Mouse (Mus musculus): ENCODE results near the gene Eno4. TPM values are rescaled to one million over a fixed set of nuclear protein-coding genes. Genes with fewer than 3 reads are reported as not detected.
A peak's percentile ranks its signal among the peaks of the same experiment; 100 is the strongest.
"Not testable (repeated sequence)": the region's sequence is repeated elsewhere in the genome, so short reads cannot be mapped to it uniquely, and the experiment has no call there.

The Eno4 gene
- total RNA-seq (2021) = not detected
- long read RNA-seq, experiment 1 = 0 reads
- long read RNA-seq, experiment 2 = 0 reads

DNA sequence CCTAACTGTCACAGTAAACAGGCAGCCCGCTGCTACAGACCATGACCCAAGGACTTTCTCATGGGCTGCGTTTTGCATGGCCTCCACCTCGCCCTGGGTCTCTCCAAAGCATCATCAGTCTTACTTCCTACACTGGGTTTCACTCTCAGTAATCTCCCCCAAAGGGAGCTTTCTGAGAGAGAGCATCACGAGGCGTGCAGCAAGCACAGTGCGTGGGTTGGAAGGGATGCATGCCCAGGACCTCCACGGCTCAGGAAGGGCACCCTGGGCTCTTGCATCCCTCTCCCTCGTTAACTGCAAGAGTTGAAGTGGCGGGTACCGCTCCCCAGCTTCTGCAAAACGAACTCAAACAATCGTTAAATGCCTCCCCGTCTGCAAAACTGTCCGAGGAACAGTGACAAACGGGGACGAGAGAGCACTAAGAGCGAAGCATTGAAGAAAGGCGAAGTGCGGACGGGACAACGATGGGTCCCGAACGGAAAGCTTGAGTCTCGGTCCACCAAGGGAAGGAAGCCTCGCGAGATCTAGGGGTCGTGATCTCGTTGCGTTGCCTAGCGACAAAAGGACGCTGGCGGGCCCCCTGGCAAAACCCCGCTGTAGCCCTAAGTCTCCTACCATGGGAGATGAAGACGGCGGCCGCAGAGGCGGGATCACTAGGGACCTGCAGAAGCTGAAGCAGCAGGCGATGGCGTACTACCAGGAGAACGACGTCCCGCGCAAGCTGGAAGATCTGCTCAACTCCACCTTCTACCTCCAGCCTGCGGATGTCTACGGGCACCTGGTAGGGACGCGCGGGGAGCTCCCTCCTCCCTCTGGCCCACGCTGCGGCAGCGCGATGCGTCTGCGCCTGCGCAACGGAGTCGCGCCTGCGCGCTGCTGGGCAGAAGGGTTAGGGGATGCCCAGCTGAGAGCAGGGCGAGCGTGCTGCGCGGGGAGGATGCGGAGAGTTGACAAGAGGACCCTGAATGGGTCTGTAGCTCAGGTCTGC, at the start of gene Eno4, which contains the start of gene Hspa12a:
Eno4 (plus strand) TSS at position 585 of the 988 bp plus-strand sequence.
Hspa12a (minus strand) TSS at position 814 of the 988 bp plus-strand sequence.
- intact Hi-C loops (cut with DNase I) = no loop called here
- peak; percentile 94 to 96 for DNase-seq

DNA sequence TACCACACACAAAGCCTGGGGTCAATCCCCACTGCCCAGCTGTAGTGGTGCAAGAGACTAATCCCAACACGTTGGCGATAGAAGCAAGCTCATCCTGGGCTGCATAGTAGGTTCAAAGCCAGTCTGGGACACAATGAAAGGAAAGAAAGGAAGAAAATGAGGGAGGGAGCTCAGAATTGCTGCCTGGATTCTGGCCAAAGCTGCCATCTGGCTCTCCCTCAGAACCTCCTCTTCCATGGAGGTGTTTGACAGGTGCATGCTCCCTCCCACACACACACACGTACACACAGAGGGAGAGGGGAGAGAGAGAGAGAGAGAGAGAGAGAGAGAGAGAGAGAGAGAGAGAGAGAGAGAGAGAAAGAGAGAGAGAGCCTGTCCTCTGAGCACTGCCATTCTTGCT, 47.0 kb upstream of the Eno4 start:
- intact Hi-C loops (cut with DNase I) = no loop called here
- DNase-seq = no peak

DNA sequence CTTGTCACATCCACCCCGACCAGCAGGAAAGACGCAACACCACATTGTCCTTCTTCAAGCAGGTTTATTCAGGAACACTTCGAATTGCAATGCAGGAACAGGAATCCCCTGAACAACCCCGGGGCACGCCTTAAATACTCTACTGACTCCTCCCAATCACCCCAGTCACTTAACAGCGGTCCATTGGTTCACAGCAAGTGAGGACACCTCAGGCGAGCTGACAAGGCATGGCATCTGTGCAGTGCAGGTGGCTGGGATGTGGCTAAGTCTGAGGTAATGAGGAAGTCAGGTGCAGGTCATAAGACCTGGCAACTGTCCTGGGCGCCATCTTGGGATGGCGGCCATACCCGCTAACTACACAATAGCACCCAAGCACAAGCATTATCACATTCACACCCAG, 42.8 kb upstream of the Eno4 start:
- intact Hi-C loops (cut with DNase I) = loop anchor here (5.0 kb wide), 1 partner anchor 38 kb away; no protein-coding TSS in a partner anchor
- DNase-seq = not testable (repeated sequence)

DNA sequence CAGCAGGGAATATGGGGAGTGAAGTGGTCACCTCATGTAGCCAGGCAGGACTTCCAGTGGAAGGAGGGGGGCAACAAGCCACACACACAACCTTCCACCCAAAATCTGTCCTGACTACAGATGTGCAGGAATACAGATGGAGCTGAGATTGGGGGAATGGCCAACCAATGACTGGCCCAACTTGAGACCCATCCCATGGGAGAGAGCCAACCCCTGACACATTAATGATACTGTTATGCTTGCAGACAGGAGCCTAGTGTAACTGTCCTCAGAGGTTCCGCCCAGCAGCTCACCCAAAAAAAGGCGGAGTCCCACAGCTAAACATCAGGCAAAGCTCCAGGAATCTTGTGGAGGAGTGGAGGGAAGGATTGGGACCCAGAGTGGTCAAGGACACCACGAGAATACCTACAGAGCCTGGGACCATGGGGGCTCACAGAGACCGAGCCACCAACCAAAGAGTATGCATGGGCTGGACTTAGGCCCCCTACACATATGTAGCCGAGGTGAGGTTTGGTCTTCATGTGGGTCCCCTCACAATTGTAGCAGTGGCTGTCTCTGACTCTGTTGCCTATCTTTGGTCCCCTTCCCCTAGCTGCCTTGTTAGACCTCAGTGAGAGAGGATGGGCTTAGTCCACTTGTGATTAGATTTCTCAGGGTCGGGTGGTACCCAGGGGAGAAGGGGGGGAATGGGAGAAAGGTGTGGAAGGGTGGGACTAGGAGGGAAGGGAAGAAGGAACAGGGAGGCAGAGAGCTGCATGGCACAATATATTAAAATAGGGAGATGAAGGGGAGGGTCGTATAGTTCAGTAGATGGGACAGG, 39.9 kb upstream of the Eno4 start:
- intact Hi-C loops (cut with DNase I) = loop anchor here (5.0 kb wide), 1 partner anchor 41 kb away; no protein-coding TSS in a partner anchor
- DNase-seq = no peak

DNA sequence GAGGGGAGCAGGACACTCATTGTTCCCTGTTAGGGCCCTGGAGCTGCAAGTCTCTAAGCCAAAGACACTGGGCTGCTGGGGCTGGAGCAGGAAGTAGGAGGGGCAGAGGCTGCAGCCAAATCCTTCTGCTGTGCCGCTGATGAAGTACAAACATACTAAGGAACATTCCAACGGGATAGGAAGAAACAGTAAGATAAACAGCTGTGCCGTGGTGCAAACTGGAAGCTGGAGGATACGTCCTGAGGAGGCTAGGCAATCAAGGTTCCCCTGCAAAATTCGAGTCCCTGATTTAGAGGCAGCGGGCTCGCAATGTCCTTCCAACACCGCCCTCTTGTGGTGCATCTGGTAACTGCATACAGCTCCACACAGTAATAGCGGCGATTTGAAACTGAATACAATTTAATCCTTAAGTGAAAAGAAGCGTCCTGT, 39.3 kb upstream of the Eno4 start:
- peak; percentile 90 to 95 for DNase-seq
- intact Hi-C loops (cut with DNase I) = loop anchor here (1.0 to 5.0 kb wide), 3 partner anchors 42 to 141 kb away; no protein-coding TSS in a partner anchor

DNA sequence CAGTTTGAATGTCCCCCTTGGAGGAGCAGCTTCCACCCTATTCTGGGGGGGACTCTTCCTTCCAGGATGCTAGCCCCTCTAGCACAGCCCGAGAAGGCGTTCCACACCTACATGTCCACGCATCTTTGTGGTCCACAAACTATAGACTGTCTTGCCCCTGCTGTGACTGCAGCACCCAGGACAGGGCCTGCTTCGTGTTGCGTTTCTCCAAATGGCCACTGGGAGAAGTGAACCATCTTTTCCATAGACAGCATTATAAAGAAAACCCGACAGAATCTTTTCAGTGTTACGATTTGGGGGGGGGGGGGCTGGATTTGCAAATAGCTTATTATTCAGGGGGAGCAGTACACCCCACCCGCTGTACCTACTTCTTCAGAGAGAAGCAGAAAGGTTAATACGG, 36.5 kb upstream of the Eno4 start:
- DNase-seq = no peak
- intact Hi-C loops (cut with DNase I) = no loop called here

DNA sequence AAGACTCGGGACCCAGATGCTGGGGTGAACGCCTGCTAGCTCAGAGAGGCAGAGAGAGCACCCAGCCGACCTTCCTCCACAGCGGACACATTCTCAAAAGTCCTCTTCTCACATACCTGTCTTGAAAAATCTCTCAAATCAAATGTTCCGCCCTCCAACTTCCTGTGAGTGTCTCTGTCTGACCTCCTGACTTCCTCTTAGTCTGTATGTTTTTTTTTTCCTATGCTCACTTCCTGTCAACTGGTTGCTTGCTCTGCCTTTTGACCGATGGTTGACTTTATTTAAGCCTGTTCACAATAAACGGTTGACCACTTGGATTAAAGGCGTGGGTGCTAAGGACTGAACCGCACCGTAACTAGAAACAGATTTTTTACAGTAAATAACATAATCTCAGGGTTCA, 35.2 kb upstream of the Eno4 start:
- DNase-seq = no peak
- intact Hi-C loops (cut with DNase I) = no loop called here

DNA sequence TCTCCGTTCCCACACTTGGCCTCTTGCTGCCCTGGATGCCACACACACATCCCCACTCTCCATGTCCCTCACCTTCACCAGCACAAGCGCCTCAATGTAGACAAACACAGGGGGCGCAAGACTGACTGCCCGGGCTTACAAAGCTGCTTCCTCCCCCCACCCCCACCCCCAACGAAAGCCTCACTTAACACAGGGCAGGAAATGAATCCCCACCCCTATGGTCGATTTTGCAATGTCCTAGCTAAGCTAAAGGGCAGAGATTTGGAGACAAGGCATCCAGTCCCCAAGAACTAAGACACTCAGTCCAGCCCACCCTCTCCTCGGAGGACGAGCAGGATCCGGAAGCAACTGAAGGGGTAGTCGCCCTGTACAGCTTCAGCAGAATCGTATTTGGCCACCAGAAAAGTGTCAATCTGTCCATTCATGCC, 32.3 kb upstream of the Eno4 start:
- intact Hi-C loops (cut with DNase I) = loop anchor here (1.0 to 10.0 kb wide), 2 partner anchors 164 to 287 kb away; partner anchors contain the start of gene Shtn1
- DNase-seq = no peak

DNA sequence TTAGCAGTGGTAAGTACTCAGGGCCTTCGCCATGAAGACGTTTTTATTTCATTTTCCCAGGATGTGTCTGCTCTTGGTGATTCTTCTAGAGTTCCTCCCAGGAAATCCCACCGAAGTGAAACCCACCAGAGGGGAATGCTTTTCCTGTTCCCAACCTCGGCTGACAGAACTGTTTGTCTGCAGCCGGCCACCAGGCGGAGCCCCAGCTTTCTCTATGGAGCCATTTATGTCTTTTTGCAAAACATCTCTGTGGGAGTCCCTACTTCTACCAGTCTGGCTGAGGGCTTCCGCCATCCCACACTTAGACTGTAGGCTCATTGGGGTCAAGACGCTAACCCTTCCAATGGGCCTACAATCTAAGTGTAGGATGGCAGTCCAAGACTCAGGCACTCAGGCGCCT, 31.8 kb upstream of the Eno4 start:
- intact Hi-C loops (cut with DNase I) = loop anchor here (1.0 to 10.0 kb wide), 2 partner anchors 163 to 287 kb away; partner anchors contain the start of gene Shtn1
- peak; percentile 72 to 81 for DNase-seq

DNA sequence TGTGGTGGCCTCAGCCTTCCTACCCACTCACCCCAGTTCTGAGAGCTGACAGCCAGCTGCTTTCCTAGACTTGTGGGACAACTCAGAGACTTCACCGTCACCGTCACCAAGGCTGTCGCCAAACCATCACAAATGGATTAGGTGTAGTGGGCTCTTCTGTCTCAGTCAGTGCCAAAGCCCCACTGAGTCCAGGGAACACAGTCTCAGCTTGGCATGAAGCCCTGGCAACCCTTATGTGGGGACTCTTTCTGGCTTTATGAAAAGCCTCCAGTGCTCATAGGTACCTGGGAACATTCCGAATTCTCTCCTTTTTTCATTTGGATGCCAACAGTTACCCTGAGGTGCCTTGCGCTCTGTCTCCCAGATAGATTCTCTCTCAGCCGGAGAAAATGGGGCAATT, 29.9 kb upstream of the Eno4 start:
- intact Hi-C loops (cut with DNase I) = loop anchor here (10.0 kb wide), 1 partner anchor 162 kb away; the partner anchor contains the start of gene Shtn1
- DNase-seq = no peak

DNA sequence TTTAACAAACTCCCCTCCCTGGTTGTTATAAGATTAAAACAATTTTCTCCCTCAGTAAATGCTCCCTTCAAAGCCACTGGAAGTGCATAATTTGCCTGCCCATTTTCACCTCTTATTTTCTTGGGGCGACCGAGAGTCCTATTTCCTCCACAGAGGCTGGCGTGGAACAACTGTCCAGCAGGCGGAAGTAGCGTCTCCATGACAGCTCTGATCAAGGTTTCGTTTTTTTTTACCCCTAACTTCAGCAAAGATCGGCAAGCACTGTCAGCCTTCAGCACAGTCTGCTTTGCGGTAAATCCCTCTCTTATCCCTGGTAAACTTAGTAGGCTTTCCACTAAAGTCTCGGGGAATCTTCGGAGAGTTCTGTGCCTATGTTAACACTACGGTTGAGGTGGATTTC, 24.6 kb upstream of the Eno4 start:
- DNase-seq = no peak
- intact Hi-C loops (cut with DNase I) = loop anchor here (10.0 kb wide), 1 partner anchor 156 kb away; the partner anchor contains the start of gene Shtn1

DNA sequence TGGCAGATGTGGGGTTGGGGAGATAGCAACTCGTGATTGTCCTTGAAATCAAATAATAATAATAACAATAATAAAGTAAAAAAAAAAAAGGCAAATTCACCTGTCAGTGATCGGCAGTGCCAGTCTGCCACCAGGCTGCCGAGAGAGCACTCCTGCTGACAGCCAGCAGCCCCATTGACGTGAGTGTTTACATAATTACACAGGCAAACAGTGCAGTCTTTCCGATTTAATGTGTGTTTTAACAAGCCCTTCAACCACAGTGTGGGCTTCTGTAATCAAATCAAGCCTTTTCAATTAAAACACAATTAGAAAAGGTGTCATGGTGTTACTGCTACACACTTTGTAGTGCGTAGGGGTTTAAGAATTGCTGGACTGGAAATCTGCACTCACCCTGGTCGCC, 24.1 kb upstream of the Eno4 start:
- intact Hi-C loops (cut with DNase I) = loop anchor here (10.0 kb wide), 1 partner anchor 156 kb away; the partner anchor contains the start of gene Shtn1
- no peak for DNase-seq

DNA sequence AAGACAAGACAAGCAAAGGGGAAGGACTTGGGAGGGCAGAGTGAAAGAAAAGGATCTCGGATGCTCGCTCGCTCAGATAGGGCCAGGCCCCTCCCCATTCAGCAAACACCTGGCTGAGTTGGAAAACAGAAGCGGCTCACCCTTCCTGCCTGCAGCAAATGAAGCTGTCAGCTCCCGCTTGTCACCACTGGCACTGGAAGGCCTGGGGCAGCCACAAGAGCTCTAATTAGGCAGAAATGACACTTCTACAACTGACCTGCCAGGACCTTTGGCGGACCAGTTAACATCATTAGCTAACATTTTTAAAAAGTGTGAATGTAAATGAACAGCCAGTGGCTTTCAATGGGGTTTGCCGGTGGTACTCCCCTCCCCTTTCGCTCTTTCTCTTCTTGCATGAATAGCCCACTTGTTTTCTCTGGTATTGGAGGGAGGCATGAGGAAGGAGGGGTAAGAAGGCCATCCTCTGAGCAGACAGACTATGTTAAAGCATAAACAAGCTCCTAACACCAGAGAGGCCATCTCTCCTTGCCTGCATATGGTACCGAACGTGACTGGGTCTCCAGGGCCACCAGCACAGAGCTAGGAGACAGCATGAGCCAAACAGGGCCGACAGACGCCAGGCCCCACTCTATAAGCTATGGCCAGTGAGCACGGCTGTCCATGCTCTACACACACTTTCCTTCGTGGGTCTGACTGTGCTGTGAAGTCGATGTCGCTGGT, 12.0 kb upstream of the Eno4 start:
- no peak for DNase-seq
- intact Hi-C loops (cut with DNase I) = no loop called here

DNA sequence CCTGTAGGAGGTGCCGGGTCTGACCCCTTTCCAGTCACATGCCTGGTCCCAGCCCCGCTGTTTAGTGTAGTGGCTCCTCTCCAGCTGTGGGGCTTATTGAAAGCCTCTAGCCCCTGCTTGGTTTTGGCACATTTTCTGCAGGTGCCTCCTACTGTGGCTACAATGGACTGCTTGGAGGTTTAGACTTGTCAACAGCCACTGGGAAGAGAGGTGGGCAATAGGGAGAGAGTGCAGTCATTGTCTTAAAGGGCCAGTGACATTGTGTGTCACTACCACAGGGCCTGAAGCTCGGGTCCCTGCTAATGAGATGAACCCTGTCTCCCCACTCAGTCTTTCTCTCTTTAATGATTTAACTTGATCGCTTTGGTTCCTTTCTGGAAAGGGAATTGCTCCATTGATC, 10.2 kb upstream of the Eno4 start:
- DNase-seq = no peak
- intact Hi-C loops (cut with DNase I) = no loop called here

DNA sequence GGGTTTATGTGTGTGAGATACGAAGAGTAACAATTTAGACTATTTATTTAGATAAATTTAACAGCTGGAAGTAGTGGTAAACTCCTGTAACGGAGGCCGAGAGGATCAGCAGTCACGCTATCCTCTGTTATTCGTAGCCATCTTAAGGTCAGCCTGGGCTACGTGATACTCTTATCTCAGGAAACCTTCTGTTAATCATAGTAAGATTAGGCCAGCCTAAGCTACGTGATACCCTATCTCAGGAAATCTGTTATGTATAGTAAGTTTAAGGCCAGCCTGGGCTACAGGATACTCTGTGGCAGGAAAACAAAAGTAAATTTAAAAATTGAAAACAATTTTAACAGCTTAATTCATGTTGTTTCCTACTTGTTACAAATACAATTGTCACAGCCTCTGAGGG, 2.7 kb downstream of the Eno4 start:
- DNase-seq = no peak
- intact Hi-C loops (cut with DNase I) = no loop called here

DNA sequence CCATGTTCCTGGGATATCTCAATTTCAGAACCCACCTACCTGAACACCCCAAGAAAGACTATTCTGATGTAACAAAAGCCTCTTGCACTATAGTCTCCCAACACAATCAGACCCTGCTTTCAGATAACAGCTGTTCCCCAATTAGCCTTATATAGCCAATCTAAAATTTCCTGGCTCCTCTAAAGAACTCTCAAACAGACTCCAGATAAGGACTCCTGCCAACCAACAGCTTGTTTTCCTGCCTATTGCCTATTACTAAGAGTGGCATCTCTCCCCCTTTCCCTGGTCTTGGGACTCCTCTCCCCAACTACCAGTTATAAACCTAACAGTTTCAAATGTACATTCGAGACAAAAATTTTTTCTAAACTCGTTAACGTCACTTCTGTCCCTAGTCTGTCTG, 8.3 kb downstream of the Eno4 start:
- no peak for DNase-seq
- intact Hi-C loops (cut with DNase I) = no loop called here

DNA sequence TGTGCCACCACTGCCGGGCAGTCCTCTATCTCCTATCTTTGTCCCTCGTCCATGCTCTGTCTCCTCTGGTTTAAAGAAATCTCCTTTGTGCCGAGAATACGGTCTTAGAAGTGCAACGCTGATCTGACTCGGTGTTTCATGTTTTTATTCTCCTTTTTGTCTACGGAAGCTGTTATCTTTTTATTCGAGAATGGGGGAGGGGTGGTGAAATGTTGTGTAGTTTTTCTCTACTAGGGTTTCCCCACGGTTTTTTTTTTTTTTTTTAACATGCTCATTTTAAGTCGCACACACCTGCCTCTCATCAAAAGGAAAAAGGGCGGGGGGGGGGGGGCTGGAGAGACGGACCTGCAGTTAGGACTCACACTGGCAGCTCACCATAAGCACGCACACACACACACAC, 9.0 kb downstream of the Eno4 start:
- intact Hi-C loops (cut with DNase I) = no loop called here
- no peak for DNase-seq

DNA sequence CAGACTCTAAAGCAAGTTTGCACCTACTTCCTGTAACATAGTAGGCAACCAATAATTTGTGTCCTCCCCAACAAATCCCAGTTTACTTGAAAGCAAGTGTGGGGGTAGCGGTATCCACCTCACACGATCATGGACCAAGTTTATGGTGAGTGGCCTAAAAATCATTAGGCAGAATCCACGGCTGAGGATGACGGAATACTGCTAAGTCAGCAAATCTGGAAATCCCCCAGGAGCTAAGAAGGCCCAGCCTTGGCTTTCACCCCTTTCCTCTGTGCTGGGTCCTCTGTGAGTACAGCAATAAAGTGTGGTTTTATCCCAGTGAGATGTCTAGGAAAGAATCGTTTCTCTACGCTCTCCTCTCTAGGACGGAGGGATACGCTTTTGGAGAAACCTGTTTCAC, 11.6 kb downstream of the Eno4 start:
- intact Hi-C loops (cut with DNase I) = no loop called here

DNA sequence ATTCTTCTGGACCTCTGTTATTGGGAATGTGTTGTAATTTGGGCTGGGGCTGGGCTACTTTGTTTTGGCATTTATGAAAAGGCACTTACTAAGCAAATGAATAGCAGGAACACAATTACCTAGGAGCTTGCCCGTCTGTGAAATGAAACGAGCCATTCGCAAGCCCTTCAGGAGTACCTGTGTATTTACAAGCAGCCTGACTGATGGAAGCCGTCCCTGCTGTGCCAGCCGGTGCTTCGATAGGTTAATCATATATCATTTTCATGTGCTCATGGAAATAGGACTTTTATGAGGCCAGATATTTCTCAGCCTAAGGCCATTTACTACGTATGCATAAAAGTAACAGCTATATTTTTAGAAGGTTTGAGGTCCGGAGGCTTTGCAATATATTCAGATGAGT, 19.8 kb downstream of the Eno4 start:
- no peak for DNase-seq
- intact Hi-C loops (cut with DNase I) = no loop called here

More for the DNA sequence above, 11.6 kb downstream of the Eno4 start:
- no peak for DNase-seq
